8 mouse cellular contexts compared by ENCODE assay signal in the genomic region with DNA sequence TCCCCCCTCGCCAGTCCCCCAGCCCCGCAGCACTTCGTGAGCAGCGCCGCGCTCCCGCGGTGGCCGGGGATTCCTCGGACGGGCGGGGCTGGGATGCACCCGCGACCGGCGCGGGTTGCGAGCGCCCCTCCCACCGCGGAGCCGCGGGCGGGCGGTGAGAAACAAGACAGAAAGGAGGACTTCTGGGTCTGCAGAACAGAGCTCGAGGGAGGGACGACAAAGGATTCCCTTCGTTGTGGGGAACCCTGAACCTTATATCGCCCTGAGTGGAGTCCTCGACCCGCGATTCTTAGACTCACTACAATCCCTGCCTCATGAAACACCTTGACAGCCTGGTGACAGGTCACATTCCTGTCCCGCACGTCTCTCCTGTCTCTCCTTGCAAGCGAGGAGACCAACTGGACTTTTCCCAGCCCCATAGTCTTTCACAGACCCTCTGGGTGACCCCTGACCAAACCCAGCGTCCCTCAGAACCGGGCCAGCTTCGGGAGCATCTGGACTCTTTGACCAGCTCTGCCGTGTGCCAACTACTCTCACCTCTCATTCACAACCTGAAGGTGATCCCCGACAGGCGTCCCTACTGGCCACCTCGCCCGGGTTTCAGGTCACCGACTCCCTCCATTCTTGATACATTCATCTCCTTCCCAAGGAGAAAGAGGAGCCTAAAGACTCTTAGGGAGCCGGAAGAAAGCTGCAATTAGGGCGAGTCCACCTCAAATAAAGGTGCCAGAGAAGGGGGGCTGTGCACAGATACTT. TPM values are rescaled to one million over a fixed set of nuclear protein-coding genes. Genes with fewer than 3 reads are reported as not detected.
DNase-seq lines count a peak whose midpoint lies in the region; ATAC-seq and TF ChIP-seq lines count a peak whose summit lies in the region.

No protein-coding gene starts in this region.

- no peak overlapping the region; the same call in 1 of the 2 replicates for H3K9ac ChIP-seq in liver, embryonic 15.5 days
- no peak overlapping the region; the same call in 1 of the 2 replicates for H3K9ac ChIP-seq in stomach, postnatal 0 days (ENCODE audit: low read length)

- H3K4me1 ChIP-seq in liver, embryonic 15.5 days (replicated peaks), result peaks cover 71% of the 10 kb centered on the region
- H3K4me1 ChIP-seq in stomach, postnatal 0 days (replicated peaks; ENCODE audit: control insufficient read depth, insufficient read depth), result peaks cover 8% of the 10 kb centered on the region

- peaks cover 5% of the 10 kb centered on the region for H3K36me3 ChIP-seq in liver, embryonic 15.5 days (replicated peaks)
- H3K36me3 ChIP-seq in stomach, postnatal 0 days (ENCODE audit: control insufficient read depth, insufficient read depth, low read length), result 0 out of 2 replicates have a peak, but pooled peaks cover 2% of the 10 kb centered on the region

- H3K27me3 ChIP-seq in liver, embryonic 15.5 days, result peaks cover 63% of the 10 kb centered on the region
- peaks cover 8% of the 10 kb centered on the region; the same call in 1 of the 2 replicates for H3K27me3 ChIP-seq in stomach, postnatal 0 days (ENCODE audit: control insufficient read depth, insufficient read depth, low read length)

- no peak overlapping the region for H3K27ac ChIP-seq in liver, embryonic 15.5 days (replicated peaks)
- no peak overlapping the region for H3K27ac ChIP-seq in stomach, postnatal 0 days (replicated peaks)

- peak overlapping the region; percentile 82 for H3K4me2 ChIP-seq in liver, embryonic 15.5 days
- peak overlapping the region; percentile 66 for H3K4me2 ChIP-seq in stomach, postnatal 0 days (replicated peaks; ENCODE audit: low read depth)

- TF ChIP-seq EP300 in stomach, postnatal 0 days (optimal IDR thresholded peaks at IDR 0.05), result no peak

- intact Hi-C loops in heart, postnatal 36 days (cut with DNase I), result no loop called here

- H3K4me3 ChIP-seq in liver, embryonic 15.5 days (replicated peaks), result peak overlapping the region; percentile 73
- H3K4me3 ChIP-seq in stomach, postnatal 0 days (ENCODE audit: low read depth, low read length), result peak overlapping the region; percentile 39

- peak; percentile 39 for DNase-seq in adrenal gland, adult 2 months
- no peak for DNase-seq in adrenal gland, postnatal 14 days
- DNase-seq in right cerebral cortex, postnatal 10 days (ENCODE audit: low spot score in 2 of 2), result peak; percentile 70 to 71
- DNase-seq in right cerebral cortex, adult 2 months (ENCODE audit: low spot score in 2 of 2), result no peak
- peak; percentile 36 to 37 for DNase-seq in heart, postnatal 36 days
- no peak for DNase-seq in stomach, postnatal 0 days (ENCODE audit: low spot score)

- ATAC-seq in liver, embryonic 15.5 days (ENCODE audit: insufficient read depth), result no peak
- ATAC-seq in stomach, postnatal 0 days (ENCODE audit: low FRiP score, low TSS enrichment), result no peak
- no peak for ATAC-seq in megakaryocyte progenitor cell, adult 5-6 weeks (replicated peaks; ENCODE audit: poor library complexity)

- TF ChIP-seq CTCF in stomach, postnatal 0 days (IDR thresholded peaks at IDR 0.05; ENCODE audit: low read depth), result no peak

- no peaks in the 10 kb centered on the region for H3K9me3 ChIP-seq in liver, embryonic 15.5 days (replicated peaks)
- H3K9me3 ChIP-seq in stomach, postnatal 0 days (ENCODE audit: control insufficient read depth, low read length), result no peaks in the 10 kb centered on the region

- WGBS in liver, embryonic 15.5 days (ENCODE audit: insufficient replicate concordance), result 1% methylated on average over 46 of the region's 46 CpGs
- WGBS in stomach, postnatal 0 days, result 3% methylated on average over 45 of the region's 46 CpGs

RNA-seq across cellular contexts. Expression of gene Kcnn1, which starts 1.1 kb away (rescaled TPM):
- 1 to 10 TPM; 1.6 to 5.0 TPM for total RNA-seq in adrenal gland, adult 2 months (2021)
- polyA plus RNA-seq in adrenal gland, adult 2 months (2012; rRNA removed), result 10.0 and 12.9 TPM in 2 replicates
- 2.9 and 3.8 TPM in 2 replicates for total RNA-seq in adrenal gland, postnatal 14 days (2021)
- 10 to 100 TPM; 10.4 to 13.6 TPM for total RNA-seq in heart, postnatal 36 days (2021)
- 0.25 and 0.38 TPM in 2 replicates for polyA plus RNA-seq in liver, embryonic 15.5 days (2015; fragmentation: Nextera tagmentation; extraction: Ambion mirVana)
- polyA plus RNA-seq in stomach, postnatal 0 days (2015; fragmentation: Nextera tagmentation; extraction: Ambion mirVana), result 0.64 and 0.72 TPM in 2 replicates
- 0.12 and 0.42 TPM in 2 replicates for total RNA-seq in megakaryocyte progenitor cell, adult 5-6 weeks (2015)
- total RNA-seq in megakaryocyte progenitor cell, adult 5-6 weeks (2017), result 0.84 and 0.92 TPM in 2 replicates

RNA-seq across cellular contexts. Expression of gene Ccdc124, which starts 9.6 kb away (rescaled TPM):
- 10 to 100 TPM; 65.0 TPM for total RNA-seq in adrenal gland, adult 2 months (2021)
- 52.5 and 58.3 TPM in 2 replicates for polyA plus RNA-seq in adrenal gland, adult 2 months (2012; rRNA removed)
- total RNA-seq in adrenal gland, postnatal 14 days (2021), result 52.2 and 52.9 TPM in 2 replicates
- total RNA-seq in heart, postnatal 36 days (2021), result 10 to 100 TPM; 45.2 to 49.4 TPM
- polyA plus RNA-seq in liver, embryonic 15.5 days (2015; fragmentation: Nextera tagmentation; extraction: Ambion mirVana), result 48.1 and 51.2 TPM in 2 replicates
- 73.2 and 74.1 TPM in 2 replicates for polyA plus RNA-seq in stomach, postnatal 0 days (2015; fragmentation: Nextera tagmentation; extraction: Ambion mirVana)
- total RNA-seq in megakaryocyte progenitor cell, adult 5-6 weeks (2015), result 27.6 and 37.2 TPM in 2 replicates
- total RNA-seq in megakaryocyte progenitor cell, adult 5-6 weeks (2017), result 33.9 and 37.1 TPM in 2 replicates

RNA-seq across cellular contexts. Expression of gene Arrdc2, which starts 24.6 kb away (rescaled TPM):
- 10 to 100 TPM in 1 of 2 experiments, 1 to 10 TPM in 1; 9.0 to 10.8 TPM for total RNA-seq in adrenal gland, adult 2 months (2021)
- 60.7 and 72.6 TPM in 2 replicates for polyA plus RNA-seq in adrenal gland, adult 2 months (2012; rRNA removed)
- total RNA-seq in adrenal gland, postnatal 14 days (2021), result 12.5 and 15.8 TPM in 2 replicates
- total RNA-seq in heart, postnatal 36 days (2021), result 10 to 100 TPM; 11.3 to 11.4 TPM
- 12.6 and 15.2 TPM in 2 replicates for polyA plus RNA-seq in liver, embryonic 15.5 days (2015; fragmentation: Nextera tagmentation; extraction: Ambion mirVana)
- 6.6 and 6.8 TPM in 2 replicates for polyA plus RNA-seq in stomach, postnatal 0 days (2015; fragmentation: Nextera tagmentation; extraction: Ambion mirVana)
- 6.0 and 8.6 TPM in 2 replicates for total RNA-seq in megakaryocyte progenitor cell, adult 5-6 weeks (2015)
- 4.8 and 8.8 TPM in 2 replicates for total RNA-seq in megakaryocyte progenitor cell, adult 5-6 weeks (2017)

RNA-seq across cellular contexts. Expression of gene Slc5a5, which starts 28.4 kb away (rescaled TPM):
- under 1 TPM in 1 of 2 experiments, not detected in 1; 0.10 TPM for total RNA-seq in adrenal gland, adult 2 months (2021)
- polyA plus RNA-seq in adrenal gland, adult 2 months (2012; rRNA removed), result 0.12 and 0.26 TPM in 2 replicates
- total RNA-seq in adrenal gland, postnatal 14 days (2021), result 0.30 TPM in 1 of 2 replicates, not detected in the other
- total RNA-seq in heart, postnatal 36 days (2021), result not detected
- polyA plus RNA-seq in liver, embryonic 15.5 days (2015; fragmentation: Nextera tagmentation; extraction: Ambion mirVana), result 0.05 TPM in 1 of 2 replicates, not detected in the other
- 42.8 and 58.5 TPM in 2 replicates for polyA plus RNA-seq in stomach, postnatal 0 days (2015; fragmentation: Nextera tagmentation; extraction: Ambion mirVana)
- 0.07 TPM in 1 of 2 replicates, not detected in the other for total RNA-seq in megakaryocyte progenitor cell, adult 5-6 weeks (2015)
- not detected in 2 replicates for total RNA-seq in megakaryocyte progenitor cell, adult 5-6 weeks (2017)

RNA-seq across cellular contexts. Expression of gene Rpl18a, which starts 33.1 kb away (rescaled TPM):
- total RNA-seq in adrenal gland, adult 2 months (2021), result 1,000 to 10,000 TPM; 1,392 to 1,465 TPM
- 4,067 and 4,322 TPM in 2 replicates for polyA plus RNA-seq in adrenal gland, adult 2 months (2012; rRNA removed)
- 1,399 and 1,708 TPM in 2 replicates for total RNA-seq in adrenal gland, postnatal 14 days (2021)
- total RNA-seq in heart, postnatal 36 days (2021), result 100 to 1,000 TPM; 895 to 990 TPM
- polyA plus RNA-seq in liver, embryonic 15.5 days (2015; fragmentation: Nextera tagmentation; extraction: Ambion mirVana), result 2,061 and 2,126 TPM in 2 replicates
- 4,207 and 4,214 TPM in 2 replicates for polyA plus RNA-seq in stomach, postnatal 0 days (2015; fragmentation: Nextera tagmentation; extraction: Ambion mirVana)
- 7,432 and 8,014 TPM in 2 replicates for total RNA-seq in megakaryocyte progenitor cell, adult 5-6 weeks (2015)
- 2,240 and 2,571 TPM in 2 replicates for total RNA-seq in megakaryocyte progenitor cell, adult 5-6 weeks (2017)

Comparison
In these comparisons a context has a peak if more than half of its experiments do, and no peak if none do; other contexts are left out.
1. DNase-seq: peak in adrenal gland, adult 2 months (single experiment), right cerebral cortex, postnatal 10 days (2 of 2) and heart, postnatal 36 days (2 of 2); none in adrenal gland, postnatal 14 days (single experiment), right cerebral cortex, adult 2 months (0 of 2) and stomach, postnatal 0 days (single experiment).